Mouse (Mus musculus) ES-Bruce4 (cell line): ENCODE data around the gene Coasy.

Experiments used
- CTCF ChIP-seq: IDR thresholded peaks from one replicate; pipeline ENCODE4 v1.8.1; 2011; ENCODE audit warnings: low read depth, low read length
- POLR2A ChIP-seq: IDR thresholded peaks from one replicate; pipeline ENCODE4 v1.8.1; 2011; ENCODE audit warnings: low read length; ENCODE audit not compliant: insufficient read depth

DNA sequence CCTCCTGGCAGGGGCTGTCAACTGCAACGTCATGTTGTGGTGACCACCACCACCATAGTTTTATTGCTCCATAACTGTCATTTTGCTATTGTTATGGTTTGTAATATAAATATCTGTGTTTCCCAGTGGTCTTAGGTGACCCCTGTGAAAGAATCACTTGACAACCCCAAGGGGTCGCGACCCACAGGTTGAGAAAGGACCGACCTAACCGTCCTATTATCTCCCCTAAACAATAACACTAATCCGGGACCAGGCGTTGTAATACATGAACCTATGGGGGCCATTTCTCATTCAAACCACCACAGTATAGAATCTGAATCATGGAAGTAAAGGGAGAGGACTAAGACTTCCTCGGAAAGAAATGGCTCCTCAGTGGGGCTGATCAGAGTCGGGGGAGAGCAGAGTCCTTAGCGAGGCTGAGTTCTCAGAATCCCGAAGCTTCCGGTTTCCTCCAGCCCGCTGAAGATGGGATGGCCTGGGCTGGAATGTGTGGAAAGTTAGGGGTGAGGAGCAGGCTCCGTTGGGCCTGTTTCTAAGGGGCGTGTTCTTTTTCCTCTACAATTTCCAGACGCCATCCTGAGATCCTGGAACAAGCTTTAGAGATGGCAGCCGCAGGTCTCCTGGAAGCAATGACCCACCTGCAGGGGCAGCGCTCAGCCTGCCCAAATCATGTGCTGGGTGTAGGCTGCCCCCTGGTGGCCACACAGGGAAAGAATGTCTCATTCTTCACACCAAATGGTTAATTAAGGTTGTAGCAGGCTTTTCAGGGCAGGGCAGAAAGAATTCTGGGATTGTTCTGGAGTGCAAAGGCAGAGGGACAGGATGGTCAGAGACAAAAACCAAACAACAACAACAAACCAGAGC, 15.6 kb upstream of the Coasy start:
- TF ChIP-seq CTCF: peak; percentile 95
- TF ChIP-seq POLR2A: no peak
